Mouse (Mus musculus) intestine, embryonic 15.5 days (tissue): Measurements from ENCODE around the gene Tmco1. TPM values are rescaled to one million over a fixed set of nuclear protein-coding genes. Genes with fewer than 3 reads are reported as not detected.
A peak's percentile ranks its signal among the peaks of the same experiment; 100 is the strongest.

Source experiments
- ATAC-seq: fragments of 200-750 bp; cut with Nextera tagmentation; 2 replicates; pipeline ENCODE4 v1.8.0; 2017; ENCODE audit warnings: moderate TSS enrichment, moderate library complexity
- H3K27ac ChIP-seq: fragments of 300-500 bp; sonication (generic); 2 replicates; pipeline ENCODE4 v1.5.1; 2015; ENCODE audit warnings: mild to moderate bottlenecking, inconsistent platforms
- H3K27me3 ChIP-seq: fragments of 300-500 bp; sonication (generic); replicated peaks from 2 replicates; pipeline ENCODE4 v1.6.1; 2015; ENCODE audit warnings: inconsistent platforms
- H3K36me3 ChIP-seq: fragments of 300-500 bp; sonication (generic); 2 replicates; pipeline ENCODE4 v1.6.1; 2015; ENCODE audit warnings: inconsistent platforms
- H3K4me1 ChIP-seq: fragments of 300-500 bp; sonication (generic); replicated peaks from 2 replicates; pipeline ENCODE4 v1.6.1; 2015; ENCODE audit warnings: inconsistent platforms
- H3K4me2 ChIP-seq: fragments of 300-500 bp; sonication (generic); replicated peaks from 2 replicates; pipeline ENCODE4 v1.6.1; 2015; ENCODE audit warnings: mild to moderate bottlenecking, inconsistent platforms
- H3K4me3 ChIP-seq: fragments of 300-500 bp; sonication (generic); replicated peaks from 2 replicates; pipeline ENCODE4 v1.5.1; 2015; ENCODE audit warnings: inconsistent platforms
- H3K9ac ChIP-seq: fragments of 300-500 bp; sonication (generic); 2 replicates; pipeline ENCODE4 v1.6.1; 2015; ENCODE audit warnings: inconsistent platforms
- H3K9me3 ChIP-seq: fragments of 300-500 bp; sonication (generic); 2 replicates; pipeline ENCODE4 v1.6.1; 2016; ENCODE audit warnings: inconsistent platforms
- WGBS: fragments of 180-500 bp; shearing (Covaris S2); methylation state at CpG from one replicate; pipeline ENCODE4 v1.1.7; 2015; 5-methylcytosine and 5-hydroxymethylcytosine counted together
- polyA plus RNA-seq: library from polyadenylated mRNA; unstranded; fragments of >200 nt; fragmentation: Nextera tagmentation; extraction: Ambion mirVana; gene quantifications from 2 replicates; pipeline ENCODE4 v1.2.1, GENCODE M21; 2015

The Tmco1 gene
- polyA plus RNA-seq, 1 experiment from 2014 or later, result 109 TPM

GRCm38 (mm10) chr1:167271841-167272240 lies 36.3 kb upstream of the Tmco1 start:
- H3K4me3 ChIP-seq, result no peak overlapping the region
- H3K9ac ChIP-seq, result no peak overlapping the region
- 69% methylated on average over 8 of the region's 8 CpGs for WGBS
- H3K9me3 ChIP-seq, result no peaks in the 10 kb centered on the region
- no peaks in the 10 kb centered on the region for H3K36me3 ChIP-seq
- no peak overlapping the region for H3K4me2 ChIP-seq
- H3K27ac ChIP-seq, result no peak overlapping the region
- 0 out of 2 replicates have a peak, but pooled peaks cover 3% of the 10 kb centered on the region for H3K27me3 ChIP-seq
- no peak for ATAC-seq
- H3K4me1 ChIP-seq, result peaks cover 44% of the 10 kb centered on the region

GRCm38 (mm10) chr1:167273380-167274163 lies 34.6 kb upstream of the Tmco1 start:
- Histone ChIP-seq H3K4me2 (no peak overlapping the region), H3K4me1 (peaks cover 42% of the 10 kb centered on the region), H3K9ac (no peak overlapping the region), H3K36me3 (no peaks in the 10 kb centered on the region), H3K27ac (no peak overlapping the region), H3K9me3 (no peaks in the 10 kb centered on the region), H3K27me3 (no peaks in the 10 kb centered on the region), H3K4me3 (no peak overlapping the region)
- peak; percentile 84 for ATAC-seq
- 46% methylated on average over 14 of the region's 14 CpGs for WGBS

GRCm38 (mm10) chr1:167274646-167275390 lies 33.4 kb upstream of the Tmco1 start:
- Histone ChIP-seq H3K27ac (no peak overlapping the region), H3K4me1 (peaks cover 30% of the 10 kb centered on the region), H3K36me3 (no peaks in the 10 kb centered on the region), H3K9me3 (no peaks in the 10 kb centered on the region), H3K4me2 (no peak overlapping the region), H3K9ac (no peak overlapping the region), H3K27me3 (no peaks in the 10 kb centered on the region), H3K4me3 (no peak overlapping the region)
- ATAC-seq, result no peak
- WGBS, result 81% methylated on average over 12 of the region's 12 CpGs

- Histone ChIP-seq H3K9me3 (no peaks in the 10 kb centered on the region), H3K4me1 (peaks cover 13% of the 10 kb centered on the region), H3K27ac (no peak overlapping the region), H3K4me2 (no peak overlapping the region), H3K36me3 (no peaks in the 10 kb centered on the region), H3K4me3 (no peak overlapping the region), H3K27me3 (no peaks in the 10 kb centered on the region), H3K9ac (no peak overlapping the region)
- no peak for ATAC-seq
- 63% methylated on average over 6 of the region's 6 CpGs for WGBS
Observed at GRCm38 (mm10) chr1:167278395-167278794, 29.8 kb upstream of the Tmco1 start.

GRCm38 (mm10) chr1:167279160-167279715 lies 28.9 kb upstream of the Tmco1 start:
- Histone ChIP-seq H3K9ac (no peak overlapping the region), H3K27ac (no peak overlapping the region), H3K9me3 (no peaks in the 10 kb centered on the region), H3K27me3 (no peaks in the 10 kb centered on the region), H3K4me2 (no peak overlapping the region), H3K4me1 (peaks cover 5% of the 10 kb centered on the region; the same call in 1 of the 2 replicates), H3K4me3 (no peak overlapping the region), H3K36me3 (no peaks in the 10 kb centered on the region)
- no peak for ATAC-seq
- 86% methylated on average over 13 of the region's 13 CpGs for WGBS

- Histone ChIP-seq H3K4me1 (peaks cover 4% of the 10 kb centered on the region), H3K9ac (no peak overlapping the region), H3K27ac (no peak overlapping the region), H3K4me3 (no peak overlapping the region), H3K36me3 (no peaks in the 10 kb centered on the region), H3K9me3 (no peaks in the 10 kb centered on the region), H3K4me2 (no peak overlapping the region), H3K27me3 (no peaks in the 10 kb centered on the region)
- 89% methylated on average over 10 of the region's 10 CpGs for WGBS
- ATAC-seq, result no peak
Observed at GRCm38 (mm10) chr1:167280061-167280460, 28.1 kb upstream of the Tmco1 start.

GRCm38 (mm10) chr1:167282112-167282511 lies 26.1 kb upstream of the Tmco1 start:
- 79% methylated on average over 3 of the region's 3 CpGs for WGBS
- H3K4me1 ChIP-seq, result peaks cover 9% of the 10 kb centered on the region
- no peak overlapping the region for H3K4me3 ChIP-seq
- no peaks in the 10 kb centered on the region for H3K9me3 ChIP-seq
- H3K27me3 ChIP-seq, result peaks cover 2% of the 10 kb centered on the region; the same call in 1 of the 2 replicates
- no peak overlapping the region for H3K9ac ChIP-seq
- H3K4me2 ChIP-seq, result no peak overlapping the region
- ATAC-seq, result no peak
- H3K36me3 ChIP-seq, result no peaks in the 10 kb centered on the region
- H3K27ac ChIP-seq, result no peak overlapping the region

- no peak for ATAC-seq
- peaks cover 9% of the 10 kb centered on the region for H3K4me1 ChIP-seq
- H3K4me2 ChIP-seq, result peak overlapping the region; percentile 86
- no peaks in the 10 kb centered on the region for H3K9me3 ChIP-seq
- H3K36me3 ChIP-seq, result no peaks in the 10 kb centered on the region
- 48% methylated on average over 5 of the region's 5 CpGs for WGBS
- peak overlapping the region; percentile 80; the same call in 1 of the 2 replicates for H3K4me3 ChIP-seq
- H3K9ac ChIP-seq, result no peak overlapping the region
- no peak overlapping the region for H3K27ac ChIP-seq
- H3K27me3 ChIP-seq, result peaks cover 4% of the 10 kb centered on the region; the same call in 1 of the 2 replicates
Observed at GRCm38 (mm10) chr1:167282768-167283167, 25.4 kb upstream of the Tmco1 start.

- peak overlapping the region; percentile 84 for H3K9ac ChIP-seq
- peak overlapping the region; percentile 80 for H3K4me3 ChIP-seq
- WGBS, result under 1% methylated on average over 44 of the region's 44 CpGs
Observed at GRCm38 (mm10) chr1:167283441-167284257, 24.5 kb upstream of the Tmco1 start.

GRCm38 (mm10) chr1:167284258-167284836 lies 23.8 kb upstream of the Tmco1 start:
- Histone ChIP-seq H3K9ac (peak overlapping the region; percentile 84), H3K4me2 (peak overlapping the region; percentile 86), H3K4me3 (peak overlapping the region; percentile 80), H3K27ac (peak overlapping the region; percentile 92), H3K9me3 (no peaks in the 10 kb centered on the region), H3K4me1 (peaks cover 9% of the 10 kb centered on the region), H3K27me3 (peaks cover 7% of the 10 kb centered on the region; the same call in 1 of the 2 replicates), H3K36me3 (no peaks in the 10 kb centered on the region)
- under 1% methylated on average over 65 of the region's 73 CpGs for WGBS
- peak; percentile 80 for ATAC-seq

More at GRCm38 (mm10) chr1:167283441-167284257, 24.5 kb upstream of the Tmco1 start:
- peaks cover 9% of the 10 kb centered on the region for H3K4me1 ChIP-seq
- ATAC-seq, result peak; percentile 39
- no peaks in the 10 kb centered on the region for H3K9me3 ChIP-seq
- H3K4me2 ChIP-seq, result peak overlapping the region; percentile 86
- peak overlapping the region; percentile 92 for H3K27ac ChIP-seq
- no peaks in the 10 kb centered on the region for H3K36me3 ChIP-seq
- peaks cover 4% of the 10 kb centered on the region; the same call in 1 of the 2 replicates for H3K27me3 ChIP-seq

GRCm38 (mm10) chr1:167284837-167285319 lies 23.3 kb upstream of the Tmco1 start:
- Histone ChIP-seq H3K27ac (peak overlapping the region; percentile 92), H3K9ac (peak overlapping the region; percentile 84), H3K4me3 (peak overlapping the region; percentile 80), H3K9me3 (no peaks in the 10 kb centered on the region), H3K27me3 (peaks cover 7% of the 10 kb centered on the region; the same call in 1 of the 2 replicates), H3K36me3 (no peaks in the 10 kb centered on the region), H3K4me1 (peaks cover 12% of the 10 kb centered on the region), H3K4me2 (peak overlapping the region; percentile 86)
- under 1% methylated on average over 51 of the region's 51 CpGs for WGBS
- ATAC-seq, result peak; percentile 96
